Mouse (Mus musculus): ENCODE data around the gene Fancc. TPM values are rescaled to one million over a fixed set of nuclear protein-coding genes. Genes with fewer than 3 reads are reported as not detected.
A peak's percentile ranks its signal among the peaks of the same experiment; 100 is the strongest.

The Fancc gene
- polyA plus RNA-seq, 1 experiment from 2014 or later: 5.2 TPM

DNA sequence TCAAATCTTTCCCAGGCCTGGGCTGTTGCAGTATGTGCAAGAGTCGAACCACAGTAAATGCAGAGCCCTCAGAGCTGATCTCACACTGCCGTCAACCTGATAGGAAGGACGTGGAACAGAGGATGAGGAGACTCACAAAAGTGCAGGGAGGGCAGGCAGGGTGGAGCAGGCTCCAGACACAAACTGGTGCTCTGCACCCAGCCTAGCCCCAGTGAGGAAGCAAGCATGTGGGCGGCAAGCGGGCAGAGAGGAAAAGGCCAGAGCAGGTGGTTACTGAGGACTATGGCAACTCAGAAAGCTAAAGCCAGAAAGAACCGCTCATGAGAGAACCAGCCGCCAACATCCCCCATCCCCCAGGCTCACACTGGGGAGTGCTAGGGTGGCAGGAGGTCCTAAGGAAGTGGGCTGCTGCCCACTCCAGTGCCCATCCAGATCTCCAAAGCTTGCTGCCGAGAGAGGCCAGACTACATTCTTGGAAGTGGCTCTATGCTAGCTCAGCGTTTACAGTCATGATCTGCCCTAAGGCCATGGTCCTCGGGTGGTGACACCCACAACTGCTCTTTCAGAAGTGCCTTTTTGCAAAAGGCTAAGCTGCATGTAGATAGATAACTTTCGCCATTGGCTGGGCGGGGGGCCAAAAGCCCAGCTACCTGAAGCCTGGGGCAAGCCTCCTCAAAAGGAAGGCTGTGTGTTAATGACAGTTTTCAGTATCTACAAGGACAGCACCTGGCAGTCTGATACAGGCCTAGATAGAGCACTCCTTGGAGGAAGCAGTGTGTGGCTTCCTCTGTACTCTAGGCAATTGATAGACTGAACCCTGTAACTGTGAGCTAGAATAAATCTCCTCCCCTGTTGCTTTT lies 183.1 kb downstream of the Fancc start:
- 0 out of 2 replicates have a peak, but pooled peaks have one; percentile 19 for ATAC-seq
- Histone ChIP-seq H3K27me3 (ENCODE audit: insufficient read depth, low read length) (no peaks in the 10 kb centered on the region), H3K27ac (ENCODE audit: low read depth) (no peak overlapping the region), H3K4me3 (ENCODE audit: low read depth, low read length) (no peak overlapping the region), H3K9me3 (ENCODE audit: low read length) (no peaks in the 10 kb centered on the region), H3K36me3 (replicated peaks; ENCODE audit: insufficient read depth, low read length) (no peaks in the 10 kb centered on the region), H3K4me2 (ENCODE audit: low read depth, low read length) (no peak overlapping the region), H3K4me1 (ENCODE audit: insufficient read depth) (peaks cover 15% of the 10 kb centered on the region), H3K9ac (replicated peaks) (0 out of 2 replicates have a peak overlapping the region, but pooled peaks have one; percentile 5)
- TF ChIP-seq EP300 (IDR thresholded peaks at IDR 0.05; ENCODE audit: low read depth): no peak
- TF ChIP-seq CTCF (IDR thresholded peaks at IDR 0.05; ENCODE audit: low read depth): no peak
- WGBS (ENCODE audit: insufficient replicate concordance): 72% methylated on average over 12 of the region's 12 CpGs
- DNase-seq: no peak

DNA sequence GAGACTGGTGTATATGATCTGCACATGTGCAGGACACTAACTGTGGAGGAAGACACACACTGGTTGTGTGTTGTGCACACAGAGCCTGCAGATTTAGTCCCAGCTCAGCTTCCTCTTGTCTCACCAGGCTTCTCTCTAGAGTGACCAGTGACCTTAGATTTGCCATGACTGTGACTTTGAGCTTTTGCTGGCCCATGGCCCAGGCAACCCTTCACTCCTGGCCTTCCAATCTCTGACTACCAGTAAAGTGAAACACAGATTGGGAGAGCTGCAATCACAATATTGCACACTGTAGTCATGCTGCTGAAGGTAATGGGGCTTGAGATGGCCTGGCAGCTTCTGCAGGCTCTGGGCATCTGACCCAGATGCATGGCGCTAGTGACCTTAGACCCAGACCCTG lies 183.8 kb downstream of the Fancc start:
- DNase-seq (no peak), ATAC-seq (peak; percentile 37; the same call in 1 of the 2 replicates)
- no peaks in the 10 kb centered on the region for H3K27me3 ChIP-seq (ENCODE audit: insufficient read depth, low read length)
- no peak overlapping the region for H3K4me3 ChIP-seq (ENCODE audit: low read depth, low read length)
- WGBS (ENCODE audit: insufficient replicate concordance): 88% methylated on average over 1 of the region's 1 CpGs
- peaks cover 15% of the 10 kb centered on the region for H3K4me1 ChIP-seq (ENCODE audit: insufficient read depth)
- H3K27ac ChIP-seq (ENCODE audit: low read depth): no peak overlapping the region
- TF ChIP-seq EP300 (IDR thresholded peaks at IDR 0.05; ENCODE audit: low read depth) (no peak), CTCF (IDR thresholded peaks at IDR 0.05; ENCODE audit: low read depth) (no peak)
- no peaks in the 10 kb centered on the region for H3K9me3 ChIP-seq (ENCODE audit: low read length)
- peak overlapping the region; percentile 5; the same call in 1 of the 2 replicates for H3K9ac ChIP-seq (replicated peaks)
- no peak overlapping the region for H3K4me2 ChIP-seq (ENCODE audit: low read depth, low read length)
- H3K36me3 ChIP-seq (replicated peaks; ENCODE audit: insufficient read depth, low read length): no peaks in the 10 kb centered on the region

DNA sequence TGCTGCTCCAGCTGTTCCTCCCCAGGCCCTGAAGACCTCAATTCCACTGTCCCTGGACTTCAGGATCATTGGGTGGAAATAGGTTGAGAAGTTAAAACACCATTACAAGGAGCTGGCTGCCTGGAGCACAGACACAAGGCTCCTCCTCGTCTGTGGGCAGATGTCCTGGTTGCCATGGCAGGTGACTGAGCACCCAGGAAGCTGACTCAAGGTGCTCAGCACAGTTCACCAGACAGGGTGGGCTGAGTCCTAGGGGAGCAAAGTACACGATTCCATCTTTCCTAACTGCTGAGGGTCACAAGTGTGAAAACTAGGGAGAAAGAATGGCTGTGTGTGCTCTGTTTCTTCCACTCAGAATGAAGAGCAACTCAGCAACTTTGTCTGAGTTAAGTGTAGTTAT lies 185.9 kb downstream of the Fancc start:
- Histone ChIP-seq H3K36me3 (replicated peaks; ENCODE audit: insufficient read depth, low read length) (no peaks in the 10 kb centered on the region), H3K9ac (replicated peaks) (no peak overlapping the region), H3K27me3 (ENCODE audit: insufficient read depth, low read length) (no peaks in the 10 kb centered on the region), H3K27ac (ENCODE audit: low read depth) (no peak overlapping the region), H3K4me3 (ENCODE audit: low read depth, low read length) (no peak overlapping the region), H3K4me1 (ENCODE audit: insufficient read depth) (peaks cover 15% of the 10 kb centered on the region), H3K9me3 (ENCODE audit: low read length) (no peaks in the 10 kb centered on the region), H3K4me2 (ENCODE audit: low read depth, low read length) (no peak overlapping the region)
- ATAC-seq: no peak
- TF ChIP-seq EP300 (IDR thresholded peaks at IDR 0.05; ENCODE audit: low read depth) (no peak), CTCF (IDR thresholded peaks at IDR 0.05; ENCODE audit: low read depth) (no peak)
- DNase-seq: no peak
- 67% methylated on average over 2 of the region's 2 CpGs for WGBS (ENCODE audit: insufficient replicate concordance)

- Histone ChIP-seq H3K9ac (replicated peaks) (no peak overlapping the region), H3K4me3 (ENCODE audit: low read depth, low read length) (no peak overlapping the region), H3K9me3 (ENCODE audit: low read length) (no peaks in the 10 kb centered on the region), H3K4me1 (ENCODE audit: insufficient read depth) (peaks cover 15% of the 10 kb centered on the region), H3K27ac (ENCODE audit: low read depth) (no peak overlapping the region), H3K27me3 (ENCODE audit: insufficient read depth, low read length) (no peaks in the 10 kb centered on the region), H3K36me3 (replicated peaks; ENCODE audit: insufficient read depth, low read length) (no peaks in the 10 kb centered on the region), H3K4me2 (ENCODE audit: low read depth, low read length) (no peak overlapping the region)
- no peak for TF ChIP-seq EP300 (IDR thresholded peaks at IDR 0.05; ENCODE audit: low read depth)
- no peak for TF ChIP-seq CTCF (IDR thresholded peaks at IDR 0.05; ENCODE audit: low read depth)
- WGBS (ENCODE audit: insufficient replicate concordance): 73% methylated on average over 3 of the region's 3 CpGs
- DNase-seq (no peak), ATAC-seq (no peak)
Measured at GRCm38 (mm10) chr13:63309563-63309962, 187.5 kb downstream of the Fancc start.

GRCm38 (mm10) chr13:63306768-63307167 lies 190.3 kb downstream of the Fancc start:
- no peak overlapping the region for H3K9ac ChIP-seq (replicated peaks)
- ATAC-seq (no peak), DNase-seq (no peak)
- no peaks in the 10 kb centered on the region for H3K27me3 ChIP-seq (ENCODE audit: insufficient read depth, low read length)
- H3K4me2 ChIP-seq (ENCODE audit: low read depth, low read length): no peak overlapping the region
- H3K9me3 ChIP-seq (ENCODE audit: low read length): no peaks in the 10 kb centered on the region
- 79% methylated on average over 5 of the region's 5 CpGs for WGBS (ENCODE audit: insufficient replicate concordance)
- H3K4me1 ChIP-seq (ENCODE audit: insufficient read depth): peaks cover 3% of the 10 kb centered on the region
- no peak overlapping the region for H3K4me3 ChIP-seq (ENCODE audit: low read depth, low read length)
- no peak for TF ChIP-seq EP300 (IDR thresholded peaks at IDR 0.05; ENCODE audit: low read depth)
- no peak for TF ChIP-seq CTCF (IDR thresholded peaks at IDR 0.05; ENCODE audit: low read depth)
- H3K27ac ChIP-seq (ENCODE audit: low read depth): no peak overlapping the region
- H3K36me3 ChIP-seq (replicated peaks; ENCODE audit: insufficient read depth, low read length): peaks cover 6% of the 10 kb centered on the region

GRCm38 (mm10) chr13:63305160-63306011 lies 191.7 kb downstream of the Fancc start:
- Histone ChIP-seq H3K27me3 (ENCODE audit: insufficient read depth, low read length) (no peaks in the 10 kb centered on the region), H3K27ac (ENCODE audit: low read depth) (no peak overlapping the region), H3K4me2 (ENCODE audit: low read depth, low read length) (no peak overlapping the region), H3K4me3 (ENCODE audit: low read depth, low read length) (no peak overlapping the region), H3K36me3 (replicated peaks; ENCODE audit: insufficient read depth, low read length) (peaks cover 18% of the 10 kb centered on the region), H3K9me3 (ENCODE audit: low read length) (no peaks in the 10 kb centered on the region), H3K4me1 (ENCODE audit: insufficient read depth) (peaks cover 3% of the 10 kb centered on the region), H3K9ac (replicated peaks) (no peak overlapping the region)
- TF ChIP-seq CTCF (IDR thresholded peaks at IDR 0.05; ENCODE audit: low read depth) (no peak), EP300 (IDR thresholded peaks at IDR 0.05; ENCODE audit: low read depth) (no peak)
- 80% methylated on average over 16 of the region's 16 CpGs for WGBS (ENCODE audit: insufficient replicate concordance)
- no peak for ATAC-seq
- DNase-seq: no peak
